Mouse (Mus musculus) splenic B cell, adult 2 months (primary cell): ENCODE measurements at regions not wholly inside any gene's neighbourhood (a gene's known extent, or its start where the extent isn't known, plus 50 kb on each side); places are given as distances from the start of the nearest gene placed in this dataset.

Experiments used
- DNase-seq: peaks from one replicate; pipeline ENCODE4 v3.0.0-alpha.2; 2011; ENCODE audit warnings: low read depth, low spot score
- H3K27me3 ChIP-seq: 2 replicates; pipeline ENCODE4 v1.6.1; 2012; ENCODE audit warnings: mild to moderate bottlenecking, low read length, moderate library complexity, mixed read lengths; ENCODE audit not compliant: control insufficient read depth, poor library complexity, insufficient read depth, severe bottlenecking
- H3K36me3 ChIP-seq: 2 replicates; pipeline ENCODE4 v1.6.1; 2012; ENCODE audit warnings: mild to moderate bottlenecking, low read length, moderate library complexity, mixed read lengths; ENCODE audit not compliant: control insufficient read depth, poor library complexity, insufficient read depth, severe bottlenecking

- H3K27me3 ChIP-seq: no peaks in the 10 kb centered on the region
- no peak for DNase-seq
- H3K36me3 ChIP-seq: no peaks in the 10 kb centered on the region
Observed at GRCm38 (mm10) chr4:99445755-99446128, 150.0 kb downstream of the Gm12689 start.

- no peaks in the 10 kb centered on the region for H3K36me3 ChIP-seq
- DNase-seq: no peak
- no peaks in the 10 kb centered on the region for H3K27me3 ChIP-seq
Observed at GRCm38 (mm10) chr4:99458984-99459383, 163.3 kb downstream of the Gm12689 start.

- DNase-seq: no peak
- H3K27me3 ChIP-seq: no peaks in the 10 kb centered on the region
- no peaks in the 10 kb centered on the region for H3K36me3 ChIP-seq
Observed at GRCm38 (mm10) chr4:99459436-99459835, 163.7 kb downstream of the Gm12689 start.

GRCm38 (mm10) chr4:99465493-99465892 is 169.8 kb downstream of the Gm12689 start:
- Histone ChIP-seq H3K27me3 (no peaks in the 10 kb centered on the region), H3K36me3 (no peaks in the 10 kb centered on the region)
- DNase-seq: no peak

- DNase-seq: no peak
- Histone ChIP-seq H3K36me3 (no peaks in the 10 kb centered on the region), H3K27me3 (no peaks in the 10 kb centered on the region)
Observed at GRCm38 (mm10) chr4:99475701-99476218, 180.1 kb downstream of the Gm12689 start.

- H3K36me3 ChIP-seq: no peaks in the 10 kb centered on the region
- no peaks in the 10 kb centered on the region for H3K27me3 ChIP-seq
- no peak for DNase-seq
Observed at GRCm38 (mm10) chr4:99484271-99484670, 171.8 kb upstream of the Foxd3 start.

- H3K36me3 ChIP-seq: no peaks in the 10 kb centered on the region
- H3K27me3 ChIP-seq: no peaks in the 10 kb centered on the region
- no peak for DNase-seq
Observed at GRCm38 (mm10) chr4:99491536-99492514, 164.3 kb upstream of the Foxd3 start.

- Histone ChIP-seq H3K36me3 (no peaks in the 10 kb centered on the region), H3K27me3 (no peaks in the 10 kb centered on the region)
- DNase-seq: no peak
Observed at GRCm38 (mm10) chr4:99503221-99503744, 152.8 kb upstream of the Foxd3 start.

GRCm38 (mm10) chr4:99511993-99512392 is 144.1 kb upstream of the Foxd3 start:
- Histone ChIP-seq H3K36me3 (no peaks in the 10 kb centered on the region), H3K27me3 (no peaks in the 10 kb centered on the region)
- DNase-seq: no peak

- Histone ChIP-seq H3K36me3 (no peaks in the 10 kb centered on the region), H3K27me3 (no peaks in the 10 kb centered on the region)
- DNase-seq: no peak
Observed at GRCm38 (mm10) chr4:99516883-99517282, 139.2 kb upstream of the Foxd3 start.

- DNase-seq: no peak
- H3K27me3 ChIP-seq: no peaks in the 10 kb centered on the region
- H3K36me3 ChIP-seq: no peaks in the 10 kb centered on the region
Observed at GRCm38 (mm10) chr4:99527441-99527840, 128.7 kb upstream of the Foxd3 start.

- no peak for DNase-seq
- H3K36me3 ChIP-seq: no peaks in the 10 kb centered on the region
- H3K27me3 ChIP-seq: no peaks in the 10 kb centered on the region; the same call in 1 of the 2 replicates
Observed at GRCm38 (mm10) chr4:99544014-99544413, 112.1 kb upstream of the Foxd3 start.

- H3K36me3 ChIP-seq: no peaks in the 10 kb centered on the region
- DNase-seq: no peak
- no peaks in the 10 kb centered on the region; the same call in 1 of the 2 replicates for H3K27me3 ChIP-seq
Observed at GRCm38 (mm10) chr4:99545742-99546141, 110.4 kb upstream of the Foxd3 start.

GRCm38 (mm10) chr4:99557963-99558362 is 98.1 kb upstream of the Foxd3 start:
- no peak for DNase-seq
- Histone ChIP-seq H3K27me3 (no peaks in the 10 kb centered on the region), H3K36me3 (no peaks in the 10 kb centered on the region)

- no peak for DNase-seq
- H3K27me3 ChIP-seq: no peaks in the 10 kb centered on the region
- no peaks in the 10 kb centered on the region for H3K36me3 ChIP-seq
Observed at GRCm38 (mm10) chr4:99560604-99561003, 95.5 kb upstream of the Foxd3 start.
